Mouse (Mus musculus) myocyte (in vitro differentiated cells): Measurements from ENCODE around the gene Nfatc2.

Experiments used
- CEBPB ChIP-seq: IDR thresholded peaks from 2 replicates; pipeline ENCODE4 v1.6.1; 2011; ENCODE audit warnings: mild to moderate bottlenecking, moderate library complexity; ENCODE audit not compliant: poor library complexity, insufficient read depth, severe bottlenecking
- MYOG ChIP-seq, 3 experiments: IDR thresholded peaks; one replicate each; pipeline ENCODE4 v1.6.1; 2011; ENCODE audit warnings: control low read depth in 2 of 3, low read depth in 2 of 3, mild to moderate bottlenecking in 2 of 3; ENCODE audit not compliant: insufficient read length in 2 of 3, control insufficient read depth in 1 of 3, insufficient read depth in 1 of 3
- POLR2A ChIP-seq: IDR thresholded peaks from one replicate; pipeline ENCODE4 v1.6.1; 2011; ENCODE audit warnings: low read depth, mild to moderate bottlenecking, control low read depth, moderate library complexity; ENCODE audit not compliant: insufficient read length

DNA sequence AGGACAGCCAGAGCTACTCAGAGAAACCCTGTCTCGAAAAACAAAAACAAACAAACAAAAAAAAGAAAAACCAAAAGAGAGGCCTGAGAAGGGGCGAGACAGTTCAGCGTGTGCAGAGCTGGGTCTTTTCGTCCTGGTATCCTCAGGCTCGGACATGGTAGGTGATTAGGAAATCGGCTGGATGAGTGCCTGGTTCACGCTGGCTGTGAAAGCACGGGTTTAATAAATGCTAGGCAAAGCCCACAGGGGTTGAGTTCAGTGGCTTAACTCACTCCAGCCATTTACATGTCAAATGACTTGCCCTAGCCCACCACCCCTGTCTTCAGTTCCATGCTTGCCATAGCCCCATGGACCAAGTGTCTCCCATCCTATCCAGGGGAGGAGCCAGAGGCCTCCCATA lies 14.3 kb downstream of the Nfatc2 start:
- TF ChIP-seq POLR2A (no peak), CEBPB (no peak), MYOG (IDR thresholded peaks at IDR 0.05; ENCODE audit: control insufficient read depth in 1 of 3, insufficient read depth in 1 of 3, insufficient read length in 2 of 3, low read depth in 2 of 3) (no peak)
